Mouse (Mus musculus): ENCODE results near the gene Col28a1. TPM values are rescaled to one million over a fixed set of nuclear protein-coding genes. Genes with fewer than 3 reads are reported as not detected.

The Col28a1 gene
- total RNA-seq, 4 experiments from 2014 or later: 0.16 to 0.50 (median 0.30) TPM

- DNase-seq (ENCODE audit: low spot score): no peak
These were observed 73.3 kb downstream of the Col28a1 start for GRCm38 (mm10) chr6:8119116-8119515.

GRCm38 (mm10) chr6:8118577-8118976 is 73.8 kb downstream of the Col28a1 start:
- DNase-seq (ENCODE audit: low spot score): no peak

- DNase-seq (ENCODE audit: low spot score): peak; percentile 68
These were observed 86.3 kb downstream of the Col28a1 start for GRCm38 (mm10) chr6:8105870-8106706.

DNA sequence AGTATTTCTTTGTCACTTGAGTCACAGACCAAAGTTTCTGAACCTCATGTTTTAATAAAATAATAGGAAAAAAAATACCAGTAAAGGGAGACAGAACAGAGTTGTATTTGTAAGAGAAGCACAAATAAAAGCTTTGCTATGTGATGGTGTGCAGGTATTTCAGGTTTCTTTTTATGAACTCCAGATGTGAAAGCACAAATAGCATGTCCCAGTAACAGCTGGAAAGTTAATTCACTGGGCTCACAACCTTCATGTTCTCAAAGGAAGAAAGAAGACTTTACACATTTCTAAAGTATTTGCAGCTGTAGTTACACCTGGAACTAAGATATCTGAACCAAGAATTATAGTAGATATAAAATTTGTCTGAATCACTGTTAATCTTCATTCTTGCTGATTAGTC is 91.2 kb downstream of the Col28a1 start:
- no peak for DNase-seq (ENCODE audit: low spot score)

- DNase-seq (ENCODE audit: low spot score): no peak
These were observed 96.6 kb downstream of the Col28a1 start for GRCm38 (mm10) chr6:8095856-8096255.

DNA sequence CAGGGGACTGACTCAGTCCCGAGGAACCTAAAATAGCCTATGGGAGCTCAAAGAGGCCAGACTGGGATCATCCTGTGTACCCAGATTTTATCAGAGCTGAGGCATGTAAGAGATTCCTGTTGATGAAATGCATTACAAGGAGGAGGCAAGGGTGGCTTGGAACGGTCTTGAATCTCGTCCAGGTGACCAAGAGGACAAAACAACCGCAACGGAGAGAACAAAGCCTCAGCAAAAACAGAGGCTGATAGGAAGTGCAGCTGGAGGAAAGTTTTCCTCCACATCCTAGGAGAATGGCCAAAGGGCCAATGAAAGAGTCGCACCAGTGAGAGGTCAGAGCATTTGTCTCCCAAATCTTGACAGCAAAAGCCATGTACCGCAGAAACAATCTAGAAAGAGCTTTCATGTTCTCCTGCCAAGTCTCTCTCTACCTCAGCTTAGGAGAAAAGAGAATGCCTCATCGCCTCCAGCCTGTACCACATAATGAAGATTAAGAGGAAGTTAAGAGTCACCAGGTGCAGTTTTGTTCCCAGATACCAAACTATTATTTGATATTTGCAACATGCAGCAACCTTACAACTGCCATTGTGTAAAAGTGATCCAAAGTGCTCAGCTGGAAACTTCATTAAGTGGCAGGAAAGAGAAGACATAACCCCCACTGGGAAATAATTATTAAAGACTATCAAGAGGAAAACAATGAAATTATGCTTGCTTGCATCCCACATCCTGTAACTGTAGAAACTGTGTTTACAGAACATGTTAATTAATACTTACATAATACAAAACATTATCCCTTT is 98.1 kb downstream of the Col28a1 start:
- DNase-seq (ENCODE audit: low spot score): peak; percentile 68

GRCm38 (mm10) chr6:8093556-8093955 is 98.9 kb downstream of the Col28a1 start:
- DNase-seq (ENCODE audit: low spot score): no peak

DNA sequence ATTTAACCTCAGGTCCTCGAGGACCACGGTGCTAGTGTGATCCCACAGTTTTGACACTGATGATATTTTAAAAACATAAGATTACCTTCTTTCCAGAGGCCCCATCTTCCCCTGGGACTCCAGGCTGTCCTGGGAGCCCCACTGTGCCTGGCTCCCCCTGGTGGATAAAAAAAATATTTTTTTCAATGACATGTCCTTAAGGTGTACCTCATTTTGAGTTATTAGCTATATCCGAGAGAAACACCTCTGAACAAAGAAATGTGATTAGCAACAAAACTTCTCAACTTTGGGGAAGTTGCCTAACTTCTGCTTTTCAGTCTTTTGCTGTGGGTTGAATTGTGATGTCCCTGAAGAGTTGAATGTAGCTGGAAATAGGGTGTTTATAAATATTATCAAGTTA is 105.6 kb downstream of the Col28a1 start:
- DNase-seq (ENCODE audit: low spot score): peak; percentile 46

GRCm38 (mm10) chr6:8084806-8085205 is 107.6 kb downstream of the Col28a1 start:
- DNase-seq (ENCODE audit: low spot score): no peak

- no peak for DNase-seq (ENCODE audit: low spot score)
These were observed 109.2 kb downstream of the Col28a1 start for GRCm38 (mm10) chr6:8083196-8083595.

DNA sequence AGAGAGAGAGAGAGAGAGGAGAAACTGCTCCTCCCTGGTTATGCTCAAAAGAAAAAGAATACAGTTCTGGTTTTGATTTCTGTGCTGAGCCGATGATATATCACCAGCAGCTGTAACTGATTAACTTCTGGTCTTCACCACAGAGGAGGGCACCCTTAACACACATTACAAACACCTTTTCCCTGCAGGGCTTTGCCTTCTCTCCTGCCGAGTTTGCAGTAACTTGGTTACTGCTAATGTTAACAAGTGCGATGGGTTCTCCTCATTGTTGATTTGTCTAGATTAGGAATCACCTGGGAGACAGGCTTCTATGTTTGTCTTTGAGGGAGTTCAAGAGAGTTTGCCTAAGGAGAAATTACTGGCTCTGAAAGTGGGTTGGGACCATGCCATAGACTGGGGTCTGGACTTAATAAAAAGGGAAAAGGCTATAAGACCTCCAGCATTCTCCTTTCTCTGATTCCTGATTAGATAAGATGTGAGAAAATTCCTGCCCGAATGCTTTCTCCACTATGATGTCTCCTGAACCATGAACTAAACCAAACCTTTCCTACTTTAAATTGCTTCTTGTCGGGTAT is 114.8 kb downstream of the Col28a1 start:
- DNase-seq (ENCODE audit: low spot score): no peak

- no peak for DNase-seq (ENCODE audit: low spot score)
These were observed 117.5 kb downstream of the Col28a1 start for GRCm38 (mm10) chr6:8074914-8075313.

GRCm38 (mm10) chr6:8068979-8069378 is 123.4 kb downstream of the Col28a1 start:
- no peak for DNase-seq (ENCODE audit: low spot score)

DNA sequence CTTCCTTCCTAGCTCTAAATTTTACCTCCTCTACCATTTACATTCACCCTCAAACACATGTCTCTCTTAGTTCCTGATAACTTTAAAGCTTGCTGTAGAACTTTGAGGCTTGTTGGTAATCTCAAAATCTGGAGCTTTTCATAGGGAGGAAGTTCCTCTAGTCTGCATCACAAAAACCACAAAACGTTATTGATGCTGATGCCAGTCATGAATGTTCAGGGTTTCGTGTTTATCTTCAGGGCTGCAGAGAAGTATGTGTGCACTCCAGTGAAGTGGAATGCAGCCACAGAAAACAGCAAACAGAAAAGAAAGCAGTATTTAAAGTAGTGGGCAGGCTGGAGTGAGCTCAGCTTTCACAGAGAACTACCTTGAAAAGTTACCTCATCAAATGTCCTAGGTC is 124.0 kb downstream of the Col28a1 start:
- DNase-seq (ENCODE audit: low spot score): no peak

DNA sequence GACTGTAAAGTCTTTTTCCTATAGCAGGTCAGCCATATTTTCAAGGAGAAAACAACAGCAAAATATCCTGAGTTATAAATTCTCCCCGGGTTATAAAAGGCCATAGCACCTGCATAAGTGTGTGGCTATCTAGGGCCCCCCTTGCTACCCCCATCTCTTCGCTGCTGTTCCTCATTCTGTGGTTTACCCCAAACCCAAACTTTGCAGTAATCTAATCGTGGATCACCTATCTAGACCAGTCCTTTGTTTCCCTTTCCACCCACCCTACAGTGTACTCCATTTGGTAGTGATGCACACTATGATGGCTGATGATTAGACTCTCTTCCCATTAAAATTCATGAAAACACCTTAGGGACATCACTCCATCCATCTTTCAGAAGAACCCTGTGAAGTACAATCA is 125.3 kb downstream of the Col28a1 start:
- DNase-seq (ENCODE audit: low spot score): no peak

DNA sequence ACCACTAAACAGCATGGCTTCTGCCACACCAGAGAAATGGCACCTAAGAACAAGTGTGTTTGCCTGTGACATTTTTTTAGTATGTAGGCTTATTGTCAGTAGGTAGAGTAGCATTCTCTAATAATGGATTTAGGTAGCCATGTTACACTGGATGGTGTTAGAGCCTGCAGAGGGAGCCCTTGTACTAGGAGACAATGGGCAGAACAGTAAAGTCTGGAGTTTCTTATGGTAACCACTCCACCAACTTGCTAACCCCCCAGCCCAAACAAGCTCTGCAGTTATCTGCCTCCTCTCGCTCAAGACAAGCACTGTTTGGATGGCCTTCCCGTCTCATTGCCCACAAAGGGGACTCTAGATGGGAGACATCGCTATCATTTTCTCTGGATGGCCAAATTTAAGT is 126.2 kb downstream of the Col28a1 start:
- peak; percentile 33 for DNase-seq (ENCODE audit: low spot score)

GRCm38 (mm10) chr6:8059199-8059598 is 133.2 kb downstream of the Col28a1 start:
- DNase-seq (ENCODE audit: low spot score): no peak

DNA sequence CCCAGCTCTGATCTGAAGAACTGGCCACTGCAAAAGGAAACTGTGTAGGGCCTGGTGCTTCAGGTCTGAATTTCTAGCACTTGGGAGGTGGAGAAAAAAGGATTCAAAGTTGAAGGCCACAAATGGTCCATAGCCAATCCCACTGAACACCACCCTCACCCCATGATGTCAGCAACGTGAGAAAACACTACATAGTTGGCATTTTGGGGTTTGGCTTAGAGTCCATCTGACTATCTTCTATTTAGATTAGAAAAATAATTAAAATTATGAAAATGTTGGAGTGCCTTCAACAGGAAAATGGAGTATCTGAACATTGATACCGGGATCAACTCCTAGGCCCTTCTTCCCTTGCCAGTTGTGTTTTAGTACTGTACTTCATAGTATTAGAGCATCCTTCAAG is 144.2 kb downstream of the Col28a1 start:
- DNase-seq (ENCODE audit: low spot score): no peak

DNA sequence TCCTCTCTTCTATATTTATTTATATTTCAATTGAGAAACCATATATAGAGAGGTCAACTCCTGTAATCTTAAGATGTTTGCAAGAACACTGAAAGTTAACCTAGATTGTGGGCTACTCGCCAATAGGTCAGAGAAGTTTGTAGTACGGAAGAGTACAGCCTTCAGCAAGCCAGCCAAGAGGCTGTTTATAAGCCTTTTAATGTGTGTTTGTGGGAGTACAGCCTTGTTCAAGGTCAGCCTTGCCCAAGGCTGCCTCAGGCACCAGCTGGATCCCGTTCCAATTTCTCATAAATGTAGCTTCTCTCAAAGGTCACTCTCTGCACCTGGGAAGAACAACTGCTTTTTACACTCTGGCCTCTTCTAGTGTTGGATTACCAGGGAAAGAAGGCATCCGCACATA is 146.0 kb downstream of the Col28a1 start:
- no peak for DNase-seq (ENCODE audit: low spot score)

DNA sequence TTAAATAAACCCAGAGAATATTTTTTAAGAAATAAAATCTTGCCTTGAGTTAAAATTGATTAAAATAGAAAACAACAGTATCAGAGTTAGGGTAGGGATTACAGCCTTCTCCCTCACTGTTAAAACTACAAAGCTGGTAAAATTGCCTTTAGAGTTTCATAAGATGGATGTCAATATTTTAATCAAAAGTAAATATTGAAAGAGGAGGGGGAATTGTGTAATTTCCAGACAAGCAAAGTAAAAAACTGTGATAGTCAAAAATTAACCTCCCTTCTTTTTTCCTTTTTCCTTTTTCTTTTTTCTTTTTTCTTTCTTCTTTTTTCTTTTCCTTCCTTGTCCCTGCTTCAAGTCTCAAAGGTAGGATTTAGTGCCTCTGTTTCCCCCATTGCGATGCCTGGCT is 146.6 kb downstream of the Col28a1 start:
- DNase-seq (ENCODE audit: low spot score): no peak

DNA sequence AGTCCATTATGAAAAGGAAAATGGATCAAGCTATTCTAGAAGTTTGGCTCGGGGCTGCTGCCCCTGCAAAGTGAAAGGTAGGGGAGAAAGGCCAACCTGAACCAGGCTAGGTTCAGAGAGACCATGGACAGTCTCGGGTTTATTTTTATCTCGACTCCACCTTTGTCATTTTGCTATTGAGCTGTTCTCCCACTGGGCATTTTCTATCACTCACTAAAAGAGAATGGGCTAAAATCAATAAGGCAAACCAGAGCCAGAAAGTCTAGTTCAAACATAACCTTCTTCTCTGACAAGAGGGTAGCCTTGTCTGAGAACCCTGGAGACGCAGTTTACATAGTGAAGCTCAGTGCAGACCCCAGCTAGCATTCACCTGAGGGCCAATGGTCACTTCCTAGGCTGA is 163.7 kb downstream of the Col28a1 start:
- no peak for DNase-seq (ENCODE audit: low spot score)

DNA sequence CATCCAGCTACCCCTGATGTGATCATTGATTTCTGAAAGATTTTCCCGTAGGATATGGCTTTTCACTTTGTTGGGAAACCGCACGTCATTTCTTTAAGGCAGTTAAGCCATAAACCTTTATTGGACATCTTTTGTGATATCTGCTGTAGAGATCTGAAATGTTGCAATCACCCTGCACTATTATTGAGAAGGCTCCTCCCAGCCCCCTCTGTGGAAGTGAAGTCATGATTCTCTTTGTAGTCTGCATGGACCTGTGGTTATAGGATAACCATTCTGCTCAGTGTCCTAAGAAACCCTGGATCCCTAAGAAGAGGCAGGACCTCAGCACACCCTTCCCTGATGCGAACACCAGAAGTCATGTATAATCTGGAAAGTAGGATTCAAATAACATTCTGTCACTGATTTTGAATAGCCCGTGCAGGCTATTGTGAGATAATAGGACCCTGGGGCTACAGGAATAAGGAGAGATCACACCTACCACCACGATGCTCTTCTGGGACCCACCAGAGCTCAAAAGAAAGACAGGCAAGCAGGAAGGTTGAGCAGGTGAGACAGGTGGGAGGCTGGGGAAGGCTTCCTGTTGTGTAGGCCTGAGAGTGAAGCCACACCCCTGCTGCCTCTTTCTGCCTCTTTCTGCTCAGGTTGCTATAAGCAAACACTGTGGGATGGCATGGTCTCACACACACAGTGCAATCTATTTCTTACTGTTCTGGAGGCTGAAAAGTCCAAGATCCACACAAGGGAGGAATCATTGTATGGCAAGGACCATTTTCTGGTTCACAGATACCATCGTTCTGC is 166.9 kb downstream of the Col28a1 start:
- DNase-seq (ENCODE audit: low spot score): no peak
